ENCODE assay signal across 21 mouse cellular contexts in genomic region chr17:62461304-62462245, GRCm38 (mm10).
A peak's percentile ranks its signal among the peaks of the same experiment; 100 is the strongest.
DNase-seq lines count a peak whose midpoint lies in the region; ATAC-seq and TF ChIP-seq lines count a peak whose summit lies in the region.
"Had no signal": no experiment of that assay in that cellular context is flagged by ENCODE, and none has a peak within 500 bp of the region (broad histone marks: within the 10 kb centered on the region; RNA-seq: fewer than 3 reads in every experiment).

No protein-coding gene starts in this region.

- no peak overlapping the region for H3K27ac ChIP-seq in embryonic facial prominence, embryonic 11.5 days (replicated peaks; ENCODE audit: low read depth, low read length)
- no peak overlapping the region for H3K27ac ChIP-seq in embryonic facial prominence, embryonic 10.5 days (replicated peaks)
- H3K27ac ChIP-seq in lung, postnatal 0 days (ENCODE audit: low read length), result no peak overlapping the region
- no peak overlapping the region for H3K27ac ChIP-seq in intestine, embryonic 15.5 days
- H3K27ac ChIP-seq: heart, adult 2 months; heart, embryonic 15.5 days; hindbrain, embryonic 10.5 days; liver, embryonic 15.5 days had no signal

- no peaks in the 10 kb centered on the region for H3K9me3 ChIP-seq in embryonic facial prominence, embryonic 11.5 days (replicated peaks; ENCODE audit: control insufficient read depth, low read length)
- H3K9me3 ChIP-seq in embryonic facial prominence, embryonic 10.5 days, result no peaks in the 10 kb centered on the region
- no peaks in the 10 kb centered on the region for H3K9me3 ChIP-seq in lung, postnatal 0 days (ENCODE audit: low read length)
- H3K9me3 ChIP-seq in intestine, embryonic 15.5 days, result no peaks in the 10 kb centered on the region
- H3K9me3 ChIP-seq: heart, embryonic 15.5 days; hindbrain, embryonic 10.5 days; liver, embryonic 15.5 days had no signal

- ATAC-seq in embryonic facial prominence, embryonic 11.5 days (replicated peaks; ENCODE audit: insufficient number of reproducible peaks, low FRiP score, low TSS enrichment, low read depth), result no peak
- ATAC-seq in lung, postnatal 0 days, result peak; percentile 85
- peak; percentile 49 for ATAC-seq in intestine, embryonic 15.5 days
- ATAC-seq: CD4-positive, CD25-positive, alpha-beta regulatory T cell, adult 4 months; forebrain, embryonic 16.5 days had no signal

- no peaks in the 10 kb centered on the region for H3K27me3 ChIP-seq in embryonic facial prominence, embryonic 11.5 days (ENCODE audit: control insufficient read depth, insufficient read depth, low read length)
- H3K27me3 ChIP-seq in embryonic facial prominence, embryonic 10.5 days (replicated peaks; ENCODE audit: low read depth, poor library complexity, severe bottlenecking), result no peaks in the 10 kb centered on the region
- H3K27me3 ChIP-seq in lung, postnatal 0 days (replicated peaks; ENCODE audit: insufficient read depth, low read length), result no peaks in the 10 kb centered on the region
- no peaks in the 10 kb centered on the region for H3K27me3 ChIP-seq in intestine, embryonic 15.5 days (replicated peaks)
- H3K27me3 ChIP-seq: heart, embryonic 15.5 days; liver, embryonic 15.5 days had no signal

- H3K4me2 ChIP-seq in embryonic facial prominence, embryonic 11.5 days (ENCODE audit: low read depth, low read length), result no peak overlapping the region
- no peak overlapping the region for H3K4me2 ChIP-seq in lung, postnatal 0 days (replicated peaks; ENCODE audit: low read depth, low read length)
- no peak overlapping the region for H3K4me2 ChIP-seq in intestine, embryonic 15.5 days (replicated peaks)
- H3K4me2 ChIP-seq: heart, embryonic 15.5 days; liver, embryonic 15.5 days had no signal

- 63% methylated on average over 17 of the region's 17 CpGs for WGBS in embryonic facial prominence, embryonic 11.5 days
- 80% methylated on average over 17 of the region's 17 CpGs for WGBS in embryonic facial prominence, embryonic 10.5 days
- WGBS in lung, postnatal 0 days, result 13% methylated on average over 17 of the region's 17 CpGs
- WGBS in lung, adult 2 months, result 28% methylated on average over 17 of the region's 17 CpGs
- WGBS in intestine, embryonic 15.5 days, result 27% methylated on average over 17 of the region's 17 CpGs

- H3K36me3 ChIP-seq in embryonic facial prominence, embryonic 11.5 days (replicated peaks; ENCODE audit: control insufficient read depth, insufficient read depth, low read depth, low read length), result no peaks in the 10 kb centered on the region
- H3K36me3 ChIP-seq in embryonic facial prominence, embryonic 10.5 days (replicated peaks), result no peaks in the 10 kb centered on the region
- no peaks in the 10 kb centered on the region for H3K36me3 ChIP-seq in lung, postnatal 0 days (ENCODE audit: insufficient read depth, low read length)
- H3K36me3 ChIP-seq in intestine, embryonic 15.5 days, result no peaks in the 10 kb centered on the region
- H3K36me3 ChIP-seq: G1E; heart, embryonic 15.5 days; hindbrain, embryonic 10.5 days; liver, embryonic 15.5 days had no signal

- H3K4me3 ChIP-seq in embryonic facial prominence, embryonic 11.5 days (ENCODE audit: low read depth, low read length), result no peak overlapping the region
- H3K4me3 ChIP-seq in embryonic facial prominence, embryonic 10.5 days, result no peak overlapping the region
- no peak overlapping the region for H3K4me3 ChIP-seq in lung, postnatal 0 days (ENCODE audit: low read depth, low read length)
- no peak overlapping the region for H3K4me3 ChIP-seq in lung, adult 2 months (replicated peaks; ENCODE audit: extremely low read depth, low read depth, low read length)
- no peak overlapping the region for H3K4me3 ChIP-seq in intestine, embryonic 15.5 days (replicated peaks)
- H3K4me3 ChIP-seq: erythroblast, embryonic 14.5 days; heart, adult 2 months; heart, embryonic 15.5 days; hindbrain, embryonic 10.5 days; liver, embryonic 15.5 days had no signal

- no peak overlapping the region for H3K9ac ChIP-seq in embryonic facial prominence, embryonic 11.5 days (replicated peaks; ENCODE audit: low read length)
- no peak overlapping the region for H3K9ac ChIP-seq in lung, postnatal 0 days (replicated peaks; ENCODE audit: low read depth)
- H3K9ac ChIP-seq in intestine, embryonic 15.5 days, result no peak overlapping the region
- H3K9ac ChIP-seq: heart, embryonic 15.5 days; liver, embryonic 15.5 days had no signal

- intact Hi-C loops in left cerebral cortex, postnatal 10 days (cut with DNase I), result no loop called here

- no peaks in the 10 kb centered on the region for H3K4me1 ChIP-seq in embryonic facial prominence, embryonic 11.5 days (ENCODE audit: control insufficient read depth, insufficient read depth, low read length)
- H3K4me1 ChIP-seq in embryonic facial prominence, embryonic 10.5 days, result peaks cover 4% of the 10 kb centered on the region; the same call in 1 of the 2 replicates
- no peaks in the 10 kb centered on the region for H3K4me1 ChIP-seq in lung, postnatal 0 days (ENCODE audit: insufficient read depth, low read depth, low read length)
- H3K4me1 ChIP-seq in lung, adult 2 months (ENCODE audit: control insufficient read depth, insufficient read depth, low read length), result no peaks in the 10 kb centered on the region
- no peaks in the 10 kb centered on the region for H3K4me1 ChIP-seq in intestine, embryonic 15.5 days (replicated peaks)
- H3K4me1 ChIP-seq: heart, embryonic 15.5 days; hindbrain, embryonic 10.5 days; liver, embryonic 15.5 days had no signal

- no peak for TF ChIP-seq EP300 in lung, postnatal 0 days (IDR thresholded peaks at IDR 0.05)

- TF ChIP-seq CTCF in lung, postnatal 0 days (IDR thresholded peaks at IDR 0.05), result no peak
- TF ChIP-seq CTCF in lung, adult 2 months (IDR thresholded peaks at IDR 0.05; ENCODE audit: insufficient read depth, low read length), result no peak

- DNase-seq in embryonic facial prominence, embryonic 11.5 days (ENCODE audit: low spot score), result peak; percentile 19
- DNase-seq in embryonic facial prominence, embryonic 10.5 days (ENCODE audit: low spot score), result no peak
- peak; percentile 87 for DNase-seq in lung, postnatal 0 days (ENCODE audit: low spot score)
- no peak for DNase-seq in lung, adult 2 months
- DNase-seq in adrenal gland, adult (ENCODE audit: inconsistent age in 2 of 2, low spot score in 1 of 2), result no peak
- DNase-seq in MN1 (ENCODE audit: low spot score), result no peak
- DNase-seq in left cerebral cortex, postnatal 10 days (ENCODE audit: extremely low spot score in 1 of 2, low spot score in 2 of 2), result no peak
- DNase-seq: adrenal gland, adult 2 months; cerebellum, postnatal 36 days; heart, adult 2 months; kidney, adult 11 months; kidney, postnatal 14 days; right cerebral cortex, adult 18-20 months had no signal

- no peak for TF ChIP-seq POLR2A in lung, adult 2 months (IDR thresholded peaks at IDR 0.05; ENCODE audit: borderline replicate concordance, extremely low read depth, low read depth, low read length)

Comparison
In these comparisons a context has a peak if more than half of its experiments do, and no peak if none do; other contexts are left out.
1. DNase-seq: peak in embryonic facial prominence, embryonic 11.5 days (single experiment) and lung, postnatal 0 days (single experiment); none in embryonic facial prominence, embryonic 10.5 days (single experiment), lung, adult 2 months (single experiment), adrenal gland, adult (0 of 2), MN1 (single experiment) and left cerebral cortex, postnatal 10 days (0 of 2).